Mouse (Mus musculus): ENCODE data around the gene Mag. TPM values are rescaled to one million over a fixed set of nuclear protein-coding genes. Genes with fewer than 3 reads are reported as not detected.

The Mag gene
- polyA plus RNA-seq, 2 experiments: 0.11 to 0.13 TPM

DNA sequence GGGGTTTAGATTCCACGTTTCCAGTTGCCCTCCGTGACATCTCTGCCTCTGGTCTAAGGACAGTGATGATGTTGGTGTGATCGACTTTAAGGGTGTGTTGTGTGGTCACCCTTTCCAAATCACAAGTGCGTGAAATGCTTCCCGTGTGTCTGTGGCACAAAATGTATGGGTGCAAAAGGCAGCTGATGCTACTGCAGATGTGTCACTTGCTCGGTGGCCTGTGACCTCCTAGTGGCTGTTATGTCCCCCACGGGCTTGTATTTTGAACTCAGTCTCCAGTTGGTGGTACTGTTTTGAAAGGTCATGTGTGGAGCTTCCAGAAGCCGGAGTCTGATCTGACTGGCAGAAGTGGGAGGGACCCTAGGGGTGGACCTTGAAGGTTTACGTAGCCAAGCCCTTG, 22.9 kb downstream of the Mag start:
- ATAC-seq (ENCODE audit: insufficient read depth) (no peak), DNase-seq (ENCODE audit: low read depth in 3 of 3, low spot score in 3 of 3) (no peak)
- H3K9me3 ChIP-seq (ENCODE audit: control insufficient read depth, low read length): no peaks in the 10 kb centered on the region
- H3K27ac ChIP-seq: no peak overlapping the region
- H3K27me3 ChIP-seq (ENCODE audit: control insufficient read depth, insufficient read depth, low read length): no peaks in the 10 kb centered on the region
- H3K4me2 ChIP-seq (ENCODE audit: low read depth): no peak overlapping the region
- H3K9ac ChIP-seq (replicated peaks): no peak overlapping the region
- TF ChIP-seq CTCF (IDR thresholded peaks at IDR 0.05; ENCODE audit: low read depth) (no peak), EP300 (IDR thresholded peaks at IDR 0.05; ENCODE audit: low read depth) (no peak)
- 0 out of 4 replicates have a peak, but pooled peaks cover 0 to 2% of the 10 kb centered on the region in 2 experiments for H3K4me1 ChIP-seq (replicated peaks; ENCODE audit: control insufficient read depth in 2 of 2, insufficient read depth in 2 of 2, low read length in 1 of 2)
- WGBS (ENCODE audit: insufficient replicate concordance): 68% methylated on average over 9 of the region's 9 CpGs
- no peaks in the 10 kb centered on the region for H3K36me3 ChIP-seq (replicated peaks; ENCODE audit: control insufficient read depth, insufficient read depth, low read depth)
- no peak overlapping the region for H3K4me3 ChIP-seq (ENCODE audit: insufficient read depth in 1 of 2, low read depth in 2 of 2, low read length in 2 of 2)

DNA sequence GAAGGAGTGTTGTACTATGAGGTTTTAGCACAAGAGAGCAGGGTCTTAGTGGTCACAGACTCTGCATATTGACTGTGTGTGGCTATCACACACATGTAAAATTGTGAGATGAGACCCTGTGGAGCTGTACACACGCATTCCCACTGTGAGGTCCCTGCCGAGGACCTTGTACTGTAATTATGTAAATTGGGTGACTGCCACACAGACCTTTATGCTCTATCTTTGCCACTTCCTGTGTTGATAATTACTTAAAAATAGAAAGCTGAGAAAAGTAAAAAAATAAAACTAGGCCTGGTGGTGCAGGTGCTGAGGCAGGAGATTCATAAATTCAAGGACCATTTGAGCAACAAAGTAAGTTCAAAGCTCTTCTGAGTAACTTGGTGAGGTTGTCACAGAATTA, 24.0 kb downstream of the Mag start:
- Histone ChIP-seq H3K9me3 (ENCODE audit: control insufficient read depth, low read length) (no peaks in the 10 kb centered on the region), H3K27ac (no peak overlapping the region), H3K4me1 (replicated peaks; ENCODE audit: control insufficient read depth in 2 of 2, insufficient read depth in 2 of 2, low read length in 1 of 2) (0 out of 4 replicates have a peak, but pooled peaks cover 0 to under 1% of the 10 kb centered on the region in 2 experiments), H3K36me3 (replicated peaks; ENCODE audit: control insufficient read depth, insufficient read depth, low read depth) (no peaks in the 10 kb centered on the region), H3K9ac (replicated peaks) (no peak overlapping the region), H3K4me2 (ENCODE audit: low read depth) (no peak overlapping the region), H3K4me3 (ENCODE audit: insufficient read depth in 1 of 2, low read depth in 2 of 2, low read length in 2 of 2) (no peak overlapping the region), H3K27me3 (ENCODE audit: control insufficient read depth, insufficient read depth, low read length) (no peaks in the 10 kb centered on the region)
- TF ChIP-seq CTCF (IDR thresholded peaks at IDR 0.05; ENCODE audit: low read depth) (no peak), EP300 (IDR thresholded peaks at IDR 0.05; ENCODE audit: low read depth) (no peak)
- WGBS (ENCODE audit: insufficient replicate concordance): 45% methylated on average over 2 of the region's 2 CpGs
- DNase-seq (ENCODE audit: low read depth in 3 of 3, low spot score in 3 of 3): no peak
- ATAC-seq (ENCODE audit: insufficient read depth): no peak

DNA sequence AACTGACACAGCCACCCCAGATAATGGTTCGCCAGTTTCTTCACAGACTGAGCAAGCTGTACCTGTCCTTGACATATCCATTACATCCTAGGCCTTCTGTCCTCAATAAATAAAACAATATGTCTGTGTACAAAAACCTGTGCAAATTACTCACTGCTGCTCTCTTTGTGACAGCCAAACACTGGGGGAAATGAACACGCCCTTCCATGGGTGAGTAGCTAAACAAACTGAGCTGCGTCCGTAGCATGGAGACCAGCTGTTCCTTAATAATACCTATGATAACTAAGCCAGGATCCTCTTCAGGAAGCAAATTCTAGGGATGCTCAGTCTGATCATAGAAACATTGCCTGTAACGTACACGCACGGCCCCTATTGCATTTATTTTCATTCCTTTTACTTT, 25.9 kb downstream of the Mag start:
- 60% methylated on average over 7 of the region's 7 CpGs for WGBS (ENCODE audit: insufficient replicate concordance)
- Histone ChIP-seq H3K4me3 (ENCODE audit: insufficient read depth in 1 of 2, low read depth in 2 of 2, low read length in 2 of 2) (no peak overlapping the region), H3K36me3 (replicated peaks; ENCODE audit: control insufficient read depth, insufficient read depth, low read depth) (no peaks in the 10 kb centered on the region), H3K27me3 (ENCODE audit: control insufficient read depth, insufficient read depth, low read length) (no peaks in the 10 kb centered on the region), H3K9me3 (ENCODE audit: control insufficient read depth, low read length) (no peaks in the 10 kb centered on the region), H3K27ac (no peak overlapping the region), H3K9ac (replicated peaks) (no peak overlapping the region), H3K4me1 (replicated peaks; ENCODE audit: control insufficient read depth in 2 of 2, insufficient read depth in 2 of 2, low read length in 1 of 2) (no peaks in the 10 kb centered on the region), H3K4me2 (ENCODE audit: low read depth) (no peak overlapping the region)
- DNase-seq (ENCODE audit: low read depth in 3 of 3, low spot score in 3 of 3) (no peak), ATAC-seq (ENCODE audit: insufficient read depth) (no peak)
- TF ChIP-seq EP300 (IDR thresholded peaks at IDR 0.05; ENCODE audit: low read depth): no peak
- TF ChIP-seq CTCF (IDR thresholded peaks at IDR 0.05; ENCODE audit: low read depth): no peak

DNA sequence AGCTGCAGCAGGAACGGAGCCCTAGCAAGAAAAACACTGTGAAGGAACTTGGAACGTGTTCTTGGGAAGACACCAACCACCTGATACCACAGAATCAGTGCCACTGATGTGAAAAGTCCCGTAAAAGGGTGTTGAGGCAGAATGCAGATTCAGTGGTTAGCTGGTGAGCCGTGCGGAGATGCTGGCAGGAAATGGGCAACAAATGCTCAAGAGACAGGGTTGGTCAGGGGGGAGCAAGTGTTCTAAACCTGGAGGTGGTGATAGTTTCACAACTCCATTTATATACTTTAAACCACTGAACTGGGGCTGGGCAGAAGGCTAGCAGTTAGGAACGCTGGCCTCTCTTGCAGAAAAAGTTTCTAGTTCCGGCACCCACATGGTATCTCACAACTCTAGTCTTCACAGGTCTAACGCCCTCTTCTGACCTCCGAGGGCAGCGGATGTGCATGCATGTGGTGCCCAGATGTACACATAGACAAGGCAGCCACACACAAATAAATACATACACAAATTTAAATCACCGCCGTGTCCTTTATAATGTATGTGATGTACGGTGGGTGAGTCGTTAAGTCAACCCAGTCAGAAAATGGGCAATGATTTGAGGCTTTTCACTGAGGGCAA, 27.0 kb downstream of the Mag start:
- DNase-seq (ENCODE audit: low read depth in 3 of 3, low spot score in 3 of 3) (no peak), ATAC-seq (ENCODE audit: insufficient read depth) (no peak)
- H3K36me3 ChIP-seq (replicated peaks; ENCODE audit: control insufficient read depth, insufficient read depth, low read depth): no peaks in the 10 kb centered on the region
- TF ChIP-seq CTCF (IDR thresholded peaks at IDR 0.05; ENCODE audit: low read depth) (no peak), EP300 (IDR thresholded peaks at IDR 0.05; ENCODE audit: low read depth) (no peak)
- 56% methylated on average over 14 of the region's 14 CpGs for WGBS (ENCODE audit: insufficient replicate concordance)
- no peak overlapping the region for H3K27ac ChIP-seq
- no peaks in the 10 kb centered on the region for H3K4me1 ChIP-seq (replicated peaks; ENCODE audit: control insufficient read depth in 2 of 2, insufficient read depth in 2 of 2, low read length in 1 of 2)
- H3K9me3 ChIP-seq (ENCODE audit: control insufficient read depth, low read length): no peaks in the 10 kb centered on the region
- H3K4me3 ChIP-seq (ENCODE audit: insufficient read depth in 1 of 2, low read depth in 2 of 2, low read length in 2 of 2): no peak overlapping the region
- H3K27me3 ChIP-seq (ENCODE audit: control insufficient read depth, insufficient read depth, low read length): no peaks in the 10 kb centered on the region
- H3K4me2 ChIP-seq (ENCODE audit: low read depth): no peak overlapping the region
- no peak overlapping the region for H3K9ac ChIP-seq (replicated peaks)

DNA sequence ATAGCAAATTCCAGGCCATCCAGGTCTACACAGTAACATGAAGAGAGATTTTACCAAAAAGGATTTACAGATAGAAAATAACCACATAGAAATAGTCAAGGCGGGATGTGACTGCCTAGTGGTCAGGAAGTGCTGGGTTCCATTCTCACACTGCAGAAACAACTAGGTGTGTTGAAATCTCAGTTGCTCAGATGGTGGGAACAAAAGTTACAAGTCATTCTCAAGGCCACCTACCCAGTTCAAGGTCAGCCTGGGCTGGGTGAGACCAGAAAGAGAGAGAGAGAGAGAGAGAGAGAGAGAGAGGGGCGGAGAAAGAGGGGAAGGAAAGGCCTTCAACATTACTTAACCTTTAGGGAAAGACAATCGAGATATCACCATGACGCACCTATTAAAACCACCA, 27.8 kb downstream of the Mag start:
- 56% methylated on average over 4 of the region's 4 CpGs for WGBS (ENCODE audit: insufficient replicate concordance)
- no peak overlapping the region for H3K27ac ChIP-seq
- no peaks in the 10 kb centered on the region for H3K4me1 ChIP-seq (replicated peaks; ENCODE audit: control insufficient read depth in 2 of 2, insufficient read depth in 2 of 2, low read length in 1 of 2)
- H3K9ac ChIP-seq (replicated peaks): no peak overlapping the region
- H3K9me3 ChIP-seq (ENCODE audit: control insufficient read depth, low read length): no peaks in the 10 kb centered on the region
- H3K27me3 ChIP-seq (ENCODE audit: control insufficient read depth, insufficient read depth, low read length): no peaks in the 10 kb centered on the region
- no peak for TF ChIP-seq CTCF (IDR thresholded peaks at IDR 0.05; ENCODE audit: low read depth)
- TF ChIP-seq EP300 (IDR thresholded peaks at IDR 0.05; ENCODE audit: low read depth): no peak
- no peak overlapping the region for H3K4me2 ChIP-seq (ENCODE audit: low read depth)
- H3K4me3 ChIP-seq (ENCODE audit: insufficient read depth in 1 of 2, low read depth in 2 of 2, low read length in 2 of 2): no peak overlapping the region
- ATAC-seq (ENCODE audit: insufficient read depth) (no peak), DNase-seq (ENCODE audit: low read depth in 3 of 3, low spot score in 3 of 3) (no peak)
- no peaks in the 10 kb centered on the region for H3K36me3 ChIP-seq (replicated peaks; ENCODE audit: control insufficient read depth, insufficient read depth, low read depth)

All from liver, embryonic 14.5 days (tissue).